Mouse (Mus musculus) testis, adult 2 months (tissue): Measurements from ENCODE around the gene Pnpla1.

ENCODE experiments used
- CTCF ChIP-seq: fragments of 200-500 bp; IDR thresholded peaks from 2 replicates; pipeline ENCODE4 v1.5.1; 2012; ENCODE audit warnings: low read depth, mild to moderate bottlenecking, inconsistent platforms, low read length, moderate library complexity; ENCODE audit not compliant: control insufficient read depth, insufficient read depth, insufficient replicate concordance
- POLR2A ChIP-seq: fragments of 200-500 bp; IDR thresholded peaks from 2 replicates; pipeline ENCODE4 v1.6.1; 2012; ENCODE audit warnings: low read depth, mild to moderate bottlenecking, inconsistent platforms, low read length, moderate library complexity; ENCODE audit not compliant: control insufficient read depth

GRCm38 (mm10) chr17:28816875-28817811, 41.1 kb upstream of the Pnpla1 start:
- TF ChIP-seq CTCF (no peak), POLR2A (no peak)
